Mouse (Mus musculus): ENCODE results near the gene Evi5l.

Evi5l gene

GRCm38 (mm10) chr8:4165852-4166751 lies at the start of gene Evi5l:
Gene Evi5l (plus strand): TSS chr8:4166567.
- DNase-seq (ENCODE audit: low read depth): peak; percentile 100

- DNase-seq (ENCODE audit: low read depth): no peak
Measured at GRCm38 (mm10) chr8:4133798-4134197, 32.6 kb upstream of the Evi5l start, which contains the start of gene Cd209g. Gene Cd209g (plus strand): TSS chr8:4134098.

GRCm38 (mm10) chr8:4139660-4140646 lies 26.4 kb upstream of the Evi5l start:
- DNase-seq (ENCODE audit: low read depth): peak; percentile 36

- no peak for DNase-seq (ENCODE audit: low read depth)
Measured at GRCm38 (mm10) chr8:4141721-4142120, 24.6 kb upstream of the Evi5l start.

GRCm38 (mm10) chr8:4147272-4147671 lies 19.1 kb upstream of the Evi5l start:
- DNase-seq (ENCODE audit: low read depth): no peak

- no peak for DNase-seq (ENCODE audit: low read depth)
Measured at GRCm38 (mm10) chr8:4154878-4155277, 11.5 kb upstream of the Evi5l start.

GRCm38 (mm10) chr8:4162786-4163185 lies 3.6 kb upstream of the Evi5l start:
- DNase-seq (ENCODE audit: low read depth): no peak

- DNase-seq (ENCODE audit: low read depth): peak; percentile 7
Measured at GRCm38 (mm10) chr8:4165176-4165851, 1.1 kb upstream of the Evi5l start.

GRCm38 (mm10) chr8:4166881-4167525 lies 636 bp downstream of the Evi5l start:
- DNase-seq (ENCODE audit: low read depth): no peak

GRCm38 (mm10) chr8:4167918-4168317 lies 1.6 kb downstream of the Evi5l start:
- DNase-seq (ENCODE audit: low read depth): no peak

GRCm38 (mm10) chr8:4172486-4172885 lies 6.1 kb downstream of the Evi5l start:
- DNase-seq (ENCODE audit: low read depth): no peak

GRCm38 (mm10) chr8:4174018-4174417 lies 7.7 kb downstream of the Evi5l start:
- no peak for DNase-seq (ENCODE audit: low read depth)

GRCm38 (mm10) chr8:4183409-4183808 lies 17.0 kb downstream of the Evi5l start:
- DNase-seq (ENCODE audit: low read depth): no peak

- DNase-seq (ENCODE audit: low read depth): no peak
Measured at GRCm38 (mm10) chr8:4186151-4186550, 19.8 kb downstream of the Evi5l start.

- DNase-seq (ENCODE audit: low read depth): no peak
Measured at GRCm38 (mm10) chr8:4188605-4189004, 22.2 kb downstream of the Evi5l start.

- no peak for DNase-seq (ENCODE audit: low read depth)
Measured at GRCm38 (mm10) chr8:4189031-4189722, 22.8 kb downstream of the Evi5l start.

GRCm38 (mm10) chr8:4192305-4192704 lies 25.9 kb downstream of the Evi5l start:
- no peak for DNase-seq (ENCODE audit: low read depth)

GRCm38 (mm10) chr8:4192807-4193587 lies 26.6 kb downstream of the Evi5l start:
- no peak for DNase-seq (ENCODE audit: low read depth)

- no peak for DNase-seq (ENCODE audit: low read depth)
Measured at GRCm38 (mm10) chr8:4193588-4193894, 27.2 kb downstream of the Evi5l start.

- DNase-seq (ENCODE audit: low read depth): no peak
Measured at GRCm38 (mm10) chr8:4201321-4201720, 35.0 kb downstream of the Evi5l start.
